Mouse (Mus musculus): ENCODE data around the gene Stbd1. TPM values are rescaled to one million over a fixed set of nuclear protein-coding genes. Genes with fewer than 3 reads are reported as not detected.

Stbd1 gene
- 1 to 10 TPM; 4.8 to 6.1 (median 5.5) TPM for total RNA-seq (2022)

GRCm38 (mm10) chr5:92602691-92603690 lies at the start of gene Stbd1:
Gene Stbd1, plus strand, starts transcription at chr5:92603041.
- DNase-seq: peak; percentile 24

DNA sequence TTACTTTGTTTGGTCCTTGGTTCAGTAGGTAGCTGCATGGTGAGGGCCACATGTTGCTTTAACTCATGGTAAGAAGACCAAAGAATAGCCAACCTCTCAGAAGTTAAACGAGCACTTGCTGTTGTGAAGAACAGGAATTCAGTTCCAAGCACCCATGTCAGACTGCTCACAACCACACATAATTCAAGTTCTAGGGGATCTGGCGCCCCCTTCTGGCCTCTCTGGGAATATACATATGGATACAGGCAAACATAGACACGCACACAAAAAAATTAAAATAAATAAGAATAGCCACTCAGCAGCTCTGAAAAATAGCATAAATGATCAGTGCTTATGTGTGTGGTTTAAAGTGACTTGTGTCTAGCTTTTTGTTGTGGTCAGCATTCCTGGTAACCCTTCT lies 48.9 kb upstream of the Stbd1 start:
- no peak for DNase-seq

GRCm38 (mm10) chr5:92554443-92554842 lies 48.4 kb upstream of the Stbd1 start:
- no peak for DNase-seq

GRCm38 (mm10) chr5:92554891-92555511 lies 47.8 kb upstream of the Stbd1 start, which contains the start of gene Fam47e:
Gene Fam47e, plus strand, starts transcription at chr5:92555069.
- DNase-seq: no peak

- no peak for DNase-seq
These were observed 46.9 kb upstream of the Stbd1 start for GRCm38 (mm10) chr5:92555905-92556304.

GRCm38 (mm10) chr5:92557508-92557907 lies 45.3 kb upstream of the Stbd1 start:
- no peak for DNase-seq

- DNase-seq: no peak
These were observed 42.6 kb upstream of the Stbd1 start for GRCm38 (mm10) chr5:92560201-92560600.

DNA sequence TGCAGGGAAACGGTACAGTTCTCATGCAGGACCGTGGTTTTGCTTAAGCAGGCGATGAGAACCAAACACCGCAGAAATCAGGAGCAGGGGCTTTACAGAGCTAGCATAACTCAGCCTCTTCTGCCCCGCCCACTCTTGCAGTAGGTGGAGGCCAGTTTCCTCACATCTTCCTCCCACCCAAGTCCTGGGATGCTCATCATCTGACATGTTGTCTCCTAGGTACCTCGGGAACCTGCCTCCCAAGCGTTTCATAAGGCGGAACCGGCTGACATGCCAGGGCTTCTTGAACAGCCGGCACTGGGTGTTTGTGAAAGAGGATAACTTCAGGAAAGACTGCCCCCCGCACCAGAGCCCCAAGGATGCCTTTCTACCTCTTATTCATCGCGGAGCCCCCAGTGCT lies 40.8 kb upstream of the Stbd1 start:
- no peak for DNase-seq

DNA sequence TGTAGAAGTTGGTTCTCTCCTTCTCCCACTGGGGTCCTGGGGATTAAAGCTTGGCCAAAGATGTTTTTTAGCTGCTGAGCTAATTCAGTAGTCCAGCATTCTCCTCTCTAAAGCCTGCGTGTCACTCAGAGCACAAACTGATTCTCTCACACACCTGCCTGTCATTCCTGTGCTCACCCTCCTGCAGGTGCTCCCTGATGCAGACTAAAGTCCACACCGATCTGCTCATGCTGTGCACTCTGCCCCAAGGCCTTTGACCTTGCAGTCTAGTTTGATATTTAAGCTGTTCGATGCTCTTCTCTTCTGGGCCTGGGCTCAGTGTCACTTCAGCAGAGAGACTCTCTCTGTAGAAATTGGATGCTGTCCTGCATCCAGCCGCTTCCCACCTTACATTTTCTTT lies 31.6 kb upstream of the Stbd1 start:
- no peak for DNase-seq

DNA sequence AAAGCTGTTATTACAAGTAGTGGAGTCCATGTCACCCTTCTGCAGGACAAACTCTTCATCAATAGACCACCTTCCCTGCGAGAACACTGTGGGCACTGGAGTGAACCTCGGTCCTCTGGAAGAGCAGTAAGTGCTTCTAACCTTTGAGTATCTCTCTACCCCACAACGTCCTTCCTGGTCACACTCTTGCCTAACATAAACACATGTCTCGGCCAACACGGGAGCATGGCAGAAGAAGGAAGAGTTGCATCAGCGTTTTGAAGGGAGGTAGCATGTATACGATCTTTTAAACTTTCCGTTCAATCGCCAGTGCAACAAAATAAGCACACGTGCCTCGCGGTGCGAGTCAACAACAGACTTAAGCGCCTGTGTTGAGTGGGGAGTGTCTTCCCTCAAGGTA lies 23.3 kb upstream of the Stbd1 start:
- no peak for DNase-seq

GRCm38 (mm10) chr5:92585932-92586331 lies 16.9 kb upstream of the Stbd1 start:
- no peak for DNase-seq

GRCm38 (mm10) chr5:92595026-92595425 lies 7.8 kb upstream of the Stbd1 start:
- DNase-seq: no peak

- no peak for DNase-seq
These were observed 6.0 kb upstream of the Stbd1 start for GRCm38 (mm10) chr5:92596865-92597264.

DNA sequence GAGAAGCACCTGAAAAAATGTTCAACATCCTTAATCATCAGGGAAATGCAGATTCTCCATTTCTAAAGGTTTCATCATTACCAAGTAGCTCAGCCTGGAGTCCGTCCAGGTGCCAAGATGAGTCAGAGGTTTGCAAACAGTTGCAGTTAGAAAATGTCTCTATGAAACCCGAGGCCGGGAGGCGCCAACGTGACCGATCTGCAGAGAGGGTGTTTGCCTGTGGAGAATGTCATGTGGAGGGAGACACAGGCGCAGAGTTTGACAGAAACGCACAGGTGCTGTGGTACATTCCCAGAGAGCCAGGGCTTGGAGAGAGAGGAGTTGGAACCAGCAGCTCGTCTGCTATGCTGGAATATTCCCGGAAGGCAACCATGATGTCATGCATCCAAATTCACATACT lies 3.8 kb upstream of the Stbd1 start:
- DNase-seq: peak; percentile 59

DNA sequence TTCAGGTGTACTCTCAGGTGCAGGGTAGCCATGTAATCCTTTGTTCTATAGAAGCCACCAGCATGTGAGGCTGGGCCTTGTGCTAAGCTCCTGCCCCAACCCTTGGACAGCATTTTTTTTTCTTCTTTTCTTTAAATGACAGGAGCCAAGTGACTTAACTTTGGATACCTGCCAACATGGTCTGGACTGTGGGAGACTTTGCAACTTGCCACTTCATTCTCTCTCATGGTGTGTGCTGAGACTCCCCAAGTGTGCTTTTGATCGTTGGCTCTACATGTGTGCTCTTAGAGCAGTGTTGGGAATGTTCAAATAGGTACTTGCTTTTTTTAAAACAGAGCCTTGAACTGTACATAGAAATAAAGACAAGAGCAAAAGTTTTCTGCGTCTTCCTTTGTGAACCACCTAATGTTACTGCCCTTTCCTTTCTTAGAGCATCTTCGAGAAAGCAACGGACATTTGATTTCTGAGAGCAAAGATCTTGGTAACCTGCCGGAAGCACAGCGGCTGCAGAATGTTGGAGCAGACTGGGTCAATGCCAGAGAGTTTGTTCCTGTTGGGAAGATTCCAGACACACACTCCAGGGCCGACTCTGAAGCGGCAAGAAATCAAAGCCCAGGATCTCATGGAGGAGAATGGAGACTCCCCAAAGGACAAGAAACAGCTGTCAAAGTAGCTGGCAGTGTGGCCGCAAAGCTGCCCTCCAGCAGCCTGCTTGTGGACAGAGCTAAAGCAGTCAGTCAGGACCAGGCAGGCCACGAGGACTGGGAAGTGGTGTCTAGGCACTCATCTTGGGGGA lies 1.8 kb downstream of the Stbd1 start:
- peak; percentile 11 for DNase-seq

GRCm38 (mm10) chr5:92607492-92608229 lies 4.8 kb downstream of the Stbd1 start:
- no peak for DNase-seq

DNA sequence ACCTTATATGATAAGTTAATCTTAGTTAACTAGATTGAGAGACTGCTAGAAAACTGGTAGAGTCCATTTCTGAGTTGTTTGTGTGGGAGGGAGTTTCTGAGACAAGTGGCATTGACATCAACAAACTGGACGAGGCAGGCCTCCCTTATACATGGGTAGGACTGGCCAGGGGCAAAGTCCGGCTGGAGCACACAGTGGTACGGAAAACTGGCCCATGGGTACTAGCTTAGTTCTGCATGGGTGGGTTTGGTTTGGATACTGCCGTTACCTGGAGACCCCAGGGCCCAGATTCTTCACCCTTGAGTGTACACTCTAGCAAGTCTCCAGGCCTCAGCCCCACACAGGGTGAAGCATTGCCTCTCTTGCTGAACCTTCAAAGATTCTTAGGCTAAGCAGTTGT lies 9.9 kb downstream of the Stbd1 start:
- no peak for DNase-seq

DNA sequence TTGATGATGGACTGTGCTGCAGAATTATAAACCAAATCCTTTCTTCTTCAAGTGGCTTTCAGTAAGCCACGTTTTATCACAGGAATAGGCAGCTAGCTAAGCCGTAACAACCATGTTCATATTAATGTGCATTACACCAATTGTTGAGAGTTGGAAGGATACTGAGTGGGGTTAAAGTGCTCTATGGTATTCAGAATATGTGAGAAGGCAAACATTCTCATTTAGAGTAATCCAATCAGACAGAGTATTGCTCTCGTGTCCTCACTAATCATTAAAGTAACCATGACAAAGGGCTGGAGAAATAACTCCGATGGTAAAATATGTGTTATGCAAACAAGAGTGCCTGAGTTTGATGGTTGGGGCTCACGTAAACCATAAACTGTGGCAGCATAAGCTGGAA lies 19.0 kb downstream of the Stbd1 start:
- no peak for DNase-seq

GRCm38 (mm10) chr5:92627896-92628295 lies 25.1 kb downstream of the Stbd1 start:
- DNase-seq: no peak

GRCm38 (mm10) chr5:92633526-92633925 lies 30.7 kb downstream of the Stbd1 start:
- no peak for DNase-seq

DNA sequence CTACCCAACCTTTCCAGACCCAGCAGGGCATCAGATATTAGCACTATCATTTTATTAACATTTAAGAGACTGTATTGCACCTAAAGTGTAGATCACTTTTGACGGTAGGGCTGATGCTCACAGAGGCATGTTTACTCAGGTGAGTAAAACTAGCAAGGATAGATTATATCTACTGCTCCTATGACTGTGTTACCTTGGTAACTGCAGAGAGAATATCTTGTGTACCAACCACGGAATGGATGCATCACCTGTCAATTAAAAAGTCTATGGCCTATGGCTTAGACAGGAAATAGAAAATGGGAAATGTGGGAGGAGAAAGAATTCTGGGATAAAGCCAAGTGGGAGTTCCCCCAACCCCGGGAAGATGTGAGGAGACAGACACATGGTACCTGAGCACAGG lies 32.1 kb downstream of the Stbd1 start:
- no peak for DNase-seq

GRCm38 (mm10) chr5:92635891-92636290 lies 33.0 kb downstream of the Stbd1 start:
- DNase-seq: no peak

Measured in adrenal gland, adult 8-10 months (tissue).